Mouse (Mus musculus): ENCODE results near the gene Gm15097.
"Not testable (repeated sequence)": the region's sequence is repeated elsewhere in the genome, so short reads cannot be mapped to it uniquely, and the experiment has no call there.

The Gm15097 gene

GRCm38 (mm10) chrX:149784173-149784572 lies at the start of gene Gm15097:
TSS of gene Gm15097 (plus strand) at chrX:149784473.
- not testable (repeated sequence) for DNase-seq (ENCODE audit: low spot score)

DNA sequence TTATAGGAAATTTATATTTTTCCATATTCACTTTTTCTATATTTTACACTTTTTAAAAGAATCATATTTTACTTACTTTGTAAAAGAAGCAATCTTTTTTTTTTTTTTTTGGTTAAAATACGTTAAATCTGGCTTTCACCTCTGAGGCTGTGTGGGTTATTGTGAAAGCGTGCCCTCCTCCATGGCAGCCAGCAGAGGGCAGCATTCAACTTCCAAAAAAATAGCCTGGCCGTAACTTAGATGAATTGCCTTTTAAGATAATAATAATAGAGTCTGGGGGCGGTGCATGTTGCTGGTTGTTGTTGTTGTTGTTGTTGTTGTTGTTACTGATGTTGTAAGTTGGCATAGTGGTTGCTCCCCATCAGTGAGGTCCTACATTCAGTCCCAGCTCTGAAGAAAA lies 21.4 kb upstream of the Gm15097 start:
- not testable (repeated sequence) for DNase-seq (ENCODE audit: low spot score)

- not testable (repeated sequence) for DNase-seq (ENCODE audit: low spot score)
These were observed 26.9 kb downstream of the Gm15097 start for GRCm38 (mm10) chrX:149811178-149811577.
